Mouse (Mus musculus) heart, postnatal 4 days (tissue): ENCODE measurements around the gene Cmtm6. TPM values are rescaled to one million over a fixed set of nuclear protein-coding genes. Genes with fewer than 3 reads are reported as not detected.

Experiments used
- DNase-seq: peaks from one replicate; pipeline ENCODE4 v3.0.0; 2021
- total RNA-seq, 2 experiments: library from RNA; stranded (reverse); gene quantifications; 2 replicates each; pipeline ENCODE4 v1.2.3; 2021

Cmtm6 gene
- total RNA-seq, 2 experiments from 2014 or later = 32.5 to 33.6 TPM

GRCm38 (mm10) chr9:114798845-114799244 lies 67.9 kb downstream of the Cmtm6 start:
- no peak for DNase-seq

Other genes starting within 250 kb of the Cmtm6 start
- gene Ccr4, start 226.2 kb upstream of the Cmtm6 start, total RNA-seq = not detected
- gene C130032M10Rik, start 215.4 kb upstream of the Cmtm6 start, total RNA-seq = not detected
- gene Trim71, start 166.7 kb upstream of the Cmtm6 start, total RNA-seq = not detected
- 10 to 100 TPM; 30.8 to 31.3 TPM for gene Cnot10, start 90.9 kb upstream of the Cmtm6 start, total RNA-seq
- gene Dync1li1, start 42.3 kb upstream of the Cmtm6 start, total RNA-seq = 10 to 100 TPM; 77.0 to 77.2 TPM
- 10 to 100 TPM; 44.0 to 47.2 TPM for gene Cmtm7, start 50.7 kb downstream of the Cmtm6 start, total RNA-seq
- gene Cmtm8, start 113.0 kb downstream of the Cmtm6 start, total RNA-seq = 1 to 10 TPM; 8.7 to 9.8 TPM
- 10 to 100 TPM; 26.3 to 28.0 TPM for gene Gpd1l, start 202.9 kb downstream of the Cmtm6 start, total RNA-seq
- gene Osbpl10, start 247.5 kb downstream of the Cmtm6 start, total RNA-seq = 1 to 10 TPM; 5.7 to 6.1 TPM